Mouse (Mus musculus): ENCODE measurements around the gene Dhrs7b. TPM values are rescaled to one million over a fixed set of nuclear protein-coding genes. Genes with fewer than 3 reads are reported as not detected.
A peak's percentile ranks its signal among the peaks of the same experiment; 100 is the strongest.
"Not testable (repeated sequence)": the region's sequence is repeated elsewhere in the genome, so short reads cannot be mapped to it uniquely, and the experiment has no call there.

Gene Dhrs7b
- total and polyA plus RNA-seq, 2 experiments from 2014 or later, result 24.3 to 33.2 TPM

DNA sequence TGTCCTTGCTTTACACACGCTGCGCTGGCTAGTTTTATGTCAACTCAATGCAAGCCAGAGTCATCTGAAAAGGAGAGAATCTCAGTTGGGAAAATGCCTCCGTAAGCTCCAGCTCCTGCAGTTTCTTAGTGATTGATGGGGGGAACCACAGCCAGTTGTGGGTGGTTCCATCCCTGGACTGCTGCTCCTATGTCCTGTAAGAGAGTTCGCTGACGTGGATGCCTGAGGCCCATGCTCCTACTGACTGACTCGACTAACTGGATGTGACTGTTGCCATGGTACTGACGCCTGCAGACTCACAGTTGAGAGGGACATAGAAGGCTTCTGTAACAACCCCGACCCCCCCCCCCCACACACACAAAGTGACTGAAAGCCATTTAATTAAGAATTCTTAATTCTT lies 37.5 kb downstream of the Dhrs7b start:
- no peak overlapping the region for H3K9ac ChIP-seq (replicated peaks; ENCODE audit: low read length, poor library complexity, severe bottlenecking)
- H3K4me1 ChIP-seq (ENCODE audit: insufficient read depth, low read length), result no peaks in the 10 kb centered on the region
- H3K4me3 ChIP-seq (ENCODE audit: low read depth, low read length), result no peak overlapping the region

GRCm38 (mm10) chr11:60869471-60869870 lies 39.0 kb downstream of the Dhrs7b start:
- H3K27ac ChIP-seq (ENCODE audit: low read depth, low read length); H3K4me2 ChIP-seq (ENCODE audit: low read depth, low read length, poor library complexity, severe bottlenecking); H3K4me3 ChIP-seq (ENCODE audit: low read depth, low read length); H3K27me3 ChIP-seq (ENCODE audit: insufficient read depth, low read length); H3K4me1 ChIP-seq (ENCODE audit: insufficient read depth, low read length); H3K9me3 ChIP-seq (ENCODE audit: low read length); DNase-seq (ENCODE audit: low spot score); ATAC-seq (ENCODE audit: low FRiP score); H3K9ac ChIP-seq (replicated peaks; ENCODE audit: low read length, poor library complexity, severe bottlenecking): not testable (repeated sequence)
- peaks cover 13% of the 10 kb centered on the region; the same call in 1 of the 2 replicates for H3K36me3 ChIP-seq (ENCODE audit: insufficient read depth, low read length)
- 97% methylated on average over 6 of the region's 6 CpGs for whole genome bisulfite sequencing

More for the DNA sequence above, 37.5 kb downstream of the Dhrs7b start:
- no peak overlapping the region for H3K27ac ChIP-seq (ENCODE audit: low read depth, low read length)
- no peaks in the 10 kb centered on the region for H3K9me3 ChIP-seq (ENCODE audit: low read length)
- TF ChIP-seq CTCF (IDR thresholded peaks at IDR 0.05), result no peak
- WGBS, result 64% methylated on average over 8 of the region's 8 CpGs
- no peaks in the 10 kb centered on the region for H3K27me3 ChIP-seq (ENCODE audit: insufficient read depth, low read length)
- no peak overlapping the region for H3K4me2 ChIP-seq (ENCODE audit: low read depth, low read length, poor library complexity, severe bottlenecking)
- ATAC-seq (ENCODE audit: low FRiP score) (no peak), DNase-seq (ENCODE audit: low spot score) (peak; percentile 9)
- H3K36me3 ChIP-seq (ENCODE audit: insufficient read depth, low read length), result peaks cover 23% of the 10 kb centered on the region

DNA sequence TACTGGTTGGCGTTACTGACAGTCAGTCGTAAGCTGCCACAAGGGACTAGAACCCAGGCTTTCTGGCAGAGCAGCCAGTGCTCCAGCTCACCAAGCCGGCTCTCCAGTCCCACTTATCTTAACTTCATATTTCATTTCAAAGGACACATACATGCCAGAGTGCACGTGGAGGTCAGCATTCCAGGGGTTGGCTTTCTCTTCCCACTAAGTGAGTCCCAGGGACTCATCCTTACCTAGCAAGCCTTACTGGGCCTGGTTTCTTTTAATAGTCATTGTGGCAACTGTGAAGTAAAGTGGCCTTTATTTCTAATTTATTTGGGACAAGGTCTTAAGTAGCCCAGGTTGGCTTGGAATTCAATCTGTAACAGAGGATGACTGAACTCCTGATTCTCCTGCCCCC lies 41.0 kb downstream of the Dhrs7b start:
- Histone ChIP-seq H3K4me2 (ENCODE audit: low read depth, low read length, poor library complexity, severe bottlenecking) (no peak overlapping the region), H3K4me3 (ENCODE audit: low read depth, low read length) (no peak overlapping the region), H3K36me3 (ENCODE audit: insufficient read depth, low read length) (0 out of 2 replicates have a peak, but pooled peaks cover 7% of the 10 kb centered on the region), H3K27ac (ENCODE audit: low read depth, low read length) (no peak overlapping the region), H3K9me3 (ENCODE audit: low read length) (no peaks in the 10 kb centered on the region), H3K9ac (replicated peaks; ENCODE audit: low read length, poor library complexity, severe bottlenecking) (no peak overlapping the region), H3K4me1 (ENCODE audit: insufficient read depth, low read length) (no peaks in the 10 kb centered on the region), H3K27me3 (ENCODE audit: insufficient read depth, low read length) (no peaks in the 10 kb centered on the region)
- 94% methylated on average over 4 of the region's 4 CpGs for WGBS
- ATAC-seq (ENCODE audit: low FRiP score), result no peak
- TF ChIP-seq CTCF (IDR thresholded peaks at IDR 0.05), result no peak
- DNase-seq (ENCODE audit: low spot score), result no peak

DNA sequence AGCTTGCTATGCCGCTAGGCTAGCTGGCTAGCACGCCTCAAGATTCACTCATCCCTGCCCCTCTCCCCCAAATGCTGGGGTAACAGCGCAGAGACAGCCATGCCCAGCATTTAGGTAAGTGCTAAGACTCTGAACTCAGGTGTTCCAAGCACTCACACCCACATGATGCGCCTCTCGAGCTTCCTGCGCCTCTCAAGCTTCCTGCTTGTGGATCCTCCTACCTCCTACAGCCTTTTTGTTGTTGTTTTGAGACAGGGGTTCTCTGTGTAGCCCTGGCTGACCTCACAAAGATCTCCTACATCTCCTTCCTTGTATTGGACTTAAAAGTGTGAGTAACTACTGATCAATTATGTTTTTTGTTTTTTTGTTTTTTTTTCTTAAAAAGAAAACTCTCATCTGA lies 42.7 kb downstream of the Dhrs7b start:
- 89% methylated on average over 6 of the region's 6 CpGs for WGBS
- no peak for ATAC-seq (ENCODE audit: low FRiP score)
- no peak for TF ChIP-seq CTCF (IDR thresholded peaks at IDR 0.05)
- no peaks in the 10 kb centered on the region; the same call in 1 of the 2 replicates for H3K4me1 ChIP-seq (ENCODE audit: insufficient read depth, low read length)
- no peak overlapping the region for H3K4me2 ChIP-seq (ENCODE audit: low read depth, low read length, poor library complexity, severe bottlenecking)
- H3K4me3 ChIP-seq (ENCODE audit: low read depth, low read length), result no peak overlapping the region
- H3K9ac ChIP-seq (replicated peaks; ENCODE audit: low read length, poor library complexity, severe bottlenecking), result no peak overlapping the region
- no peak overlapping the region for H3K27ac ChIP-seq (ENCODE audit: low read depth, low read length)
- no peaks in the 10 kb centered on the region for H3K27me3 ChIP-seq (ENCODE audit: insufficient read depth, low read length)
- H3K9me3 ChIP-seq (ENCODE audit: low read length), result no peaks in the 10 kb centered on the region
- 0 out of 2 replicates have a peak, but pooled peaks cover 3% of the 10 kb centered on the region for H3K36me3 ChIP-seq (ENCODE audit: insufficient read depth, low read length)
- no peak for DNase-seq (ENCODE audit: low spot score)

DNA sequence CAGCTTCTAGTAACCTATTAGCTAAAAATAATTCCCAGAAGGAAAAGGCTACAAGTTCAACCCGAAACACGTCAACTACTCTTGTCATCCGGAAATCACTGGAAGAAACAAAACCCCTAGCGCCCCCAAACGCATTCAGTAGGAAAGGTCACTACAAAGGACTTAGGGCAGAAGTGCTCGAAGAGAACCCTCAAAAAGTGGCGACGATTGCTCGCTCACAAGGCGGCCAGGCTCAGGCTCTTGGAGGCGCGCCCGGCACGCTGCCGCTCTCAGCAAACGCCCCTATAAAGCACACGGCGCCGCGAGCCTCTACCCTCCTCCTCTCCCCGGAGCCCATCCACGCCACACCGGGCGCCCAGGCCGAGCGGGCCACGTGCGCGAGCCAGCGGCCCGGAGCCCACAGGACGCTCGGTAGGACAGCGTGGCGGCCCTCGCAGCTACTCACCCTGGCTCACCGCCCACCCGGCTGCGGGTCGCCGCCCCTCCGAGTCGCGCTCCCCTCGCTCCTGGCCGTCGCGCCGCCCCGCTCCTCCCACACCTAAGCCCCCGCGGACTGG lies 47.7 kb downstream of the Dhrs7b start:
- H3K9me3 ChIP-seq (ENCODE audit: low read length), result no peaks in the 10 kb centered on the region
- peak overlapping the region; percentile 84 for H3K27ac ChIP-seq (ENCODE audit: low read depth, low read length)
- peak overlapping the region; percentile 86 for H3K9ac ChIP-seq (replicated peaks; ENCODE audit: low read length, poor library complexity, severe bottlenecking)
- peak overlapping the region; percentile 99 for H3K4me3 ChIP-seq (ENCODE audit: low read depth, low read length)
- ATAC-seq (ENCODE audit: low FRiP score) (peak; percentile 70), DNase-seq (ENCODE audit: low spot score) (peak; percentile 59)
- no peaks in the 10 kb centered on the region; the same call in 1 of the 2 replicates for H3K4me1 ChIP-seq (ENCODE audit: insufficient read depth, low read length)
- TF ChIP-seq CTCF (IDR thresholded peaks at IDR 0.05), result peak; percentile 42
- H3K36me3 ChIP-seq (ENCODE audit: insufficient read depth, low read length), result no peaks in the 10 kb centered on the region
- H3K27me3 ChIP-seq (ENCODE audit: insufficient read depth, low read length), result no peaks in the 10 kb centered on the region
- H3K4me2 ChIP-seq (ENCODE audit: low read depth, low read length, poor library complexity, severe bottlenecking), result peak overlapping the region; percentile 75
- under 1% methylated on average over 42 of the region's 52 CpGs for WGBS

- WGBS, result under 1% methylated on average over 53 of the region's 62 CpGs
- H3K4me3 ChIP-seq (ENCODE audit: low read depth, low read length), result peak within 1 kb of the TSS; percentile 99
Observed at GRCm38 (mm10) chr11:60878675-60879294, 48.4 kb downstream of the Dhrs7b start, which contains the start of gene Tmem11. Gene Tmem11, minus strand, starts transcription at chr11:60879272.

More at GRCm38 (mm10) chr11:60878675-60879294, 48.4 kb downstream of the Dhrs7b start, which contains the start of gene Tmem11:
- H3K9me3 ChIP-seq (ENCODE audit: low read length), result no peaks in the 10 kb centered on the region
- peak within 1 kb of the TSS; percentile 86 for H3K9ac ChIP-seq (replicated peaks; ENCODE audit: low read length, poor library complexity, severe bottlenecking)
- H3K4me2 ChIP-seq (ENCODE audit: low read depth, low read length, poor library complexity, severe bottlenecking), result peak within 1 kb of the TSS; percentile 75
- TF ChIP-seq CTCF (IDR thresholded peaks at IDR 0.05), result peak; percentile 18; the same call in 1 of the 2 replicates
- peak within 1 kb of the TSS; percentile 84 for H3K27ac ChIP-seq (ENCODE audit: low read depth, low read length)
- H3K27me3 ChIP-seq (ENCODE audit: insufficient read depth, low read length), result no peaks in the 10 kb centered on the region
- no peaks in the 10 kb centered on the region; the same call in 1 of the 2 replicates for H3K4me1 ChIP-seq (ENCODE audit: insufficient read depth, low read length)
- ATAC-seq (ENCODE audit: low FRiP score) (peak; percentile 99), DNase-seq (ENCODE audit: low spot score) (peak; percentile 99)
- H3K36me3 ChIP-seq (ENCODE audit: insufficient read depth, low read length), result no peaks in the 10 kb centered on the region
